13 mouse cellular contexts compared by ENCODE assay signal in genomic region chr7:110718505-110718904, GRCm38 (mm10).
"Had no signal": no experiment of that assay in that cellular context is flagged by ENCODE, and none has a peak within 500 bp of the region (broad histone marks: within the 10 kb centered on the region; RNA-seq: fewer than 3 reads in every experiment).

No protein-coding gene starts in this region.

- ATAC-seq: midbrain, embryonic 16.5 days had no signal

- H3K4me3 ChIP-seq: left cerebral cortex, adult 2 months; liver, embryonic 13.5 days; midbrain, embryonic 12.5 days; myocyte; neural tube, embryonic 13.5 days had no signal

- DNase-seq: layer of hippocampus, postnatal 36 days; liver, embryonic 13.5 days; lung, adult 2 months; lung, postnatal 14 days; lung, postnatal 4 days; thymus, adult 18-20 months; thymus, postnatal 36 days had no signal

- H3K27me3 ChIP-seq: midbrain, embryonic 12.5 days; neural tube, embryonic 13.5 days had no signal

- H3K9ac ChIP-seq: liver, embryonic 13.5 days; midbrain, embryonic 12.5 days; neural tube, embryonic 13.5 days had no signal

- H3K4me1 ChIP-seq: liver, embryonic 13.5 days; midbrain, embryonic 12.5 days; neural tube, embryonic 13.5 days had no signal

- H3K9me3 ChIP-seq: liver, embryonic 13.5 days; midbrain, embryonic 12.5 days; neural tube, embryonic 13.5 days had no signal

- H3K36me3 ChIP-seq: liver, embryonic 13.5 days; midbrain, embryonic 12.5 days; neural tube, embryonic 13.5 days had no signal

- H3K27ac ChIP-seq: kidney, postnatal 0 days; left cerebral cortex, adult 2 months; liver, embryonic 13.5 days; midbrain, embryonic 12.5 days; neural tube, embryonic 13.5 days had no signal

- H3K4me2 ChIP-seq: liver, embryonic 13.5 days; midbrain, embryonic 12.5 days; neural tube, embryonic 13.5 days had no signal
